Mouse (Mus musculus) gastrocnemius, postnatal 10 days (tissue): Measurements from ENCODE around the gene Cntn5. TPM values are rescaled to one million over a fixed set of nuclear protein-coding genes. Genes with fewer than 3 reads are reported as not detected.

Experiments
- DNase-seq: peaks from one replicate; pipeline ENCODE4 v3.0.0; 2021; ENCODE audit warnings: mixed read lengths
- total RNA-seq, 2 experiments: library from RNA; stranded (reverse); gene quantifications; 2 replicates each; pipeline ENCODE4 v1.2.3; 2021

Cntn5 gene
- total RNA-seq, 2 experiments from 2014 or later = 0.09 to 0.11 TPM

- DNase-seq = no peak
Observed at GRCm38 (mm10) chr9:10447220-10447837, 457.2 kb downstream of the Cntn5 start.

- DNase-seq = no peak
Observed at GRCm38 (mm10) chr9:10412075-10412474, 492.5 kb downstream of the Cntn5 start.

- no peak for DNase-seq
Observed at GRCm38 (mm10) chr9:10400099-10400498, 504.5 kb downstream of the Cntn5 start.

GRCm38 (mm10) chr9:10389863-10390262 lies 514.7 kb downstream of the Cntn5 start:
- no peak for DNase-seq

GRCm38 (mm10) chr9:10384455-10384854 lies 520.1 kb downstream of the Cntn5 start:
- no peak for DNase-seq

GRCm38 (mm10) chr9:10383140-10383539 lies 521.4 kb downstream of the Cntn5 start:
- DNase-seq = no peak

- no peak for DNase-seq
Observed at GRCm38 (mm10) chr9:10381701-10382100, 522.9 kb downstream of the Cntn5 start.

- DNase-seq = no peak
Observed at GRCm38 (mm10) chr9:10376261-10376660, 528.3 kb downstream of the Cntn5 start.

GRCm38 (mm10) chr9:10368971-10369370 lies 535.6 kb downstream of the Cntn5 start:
- DNase-seq = no peak

GRCm38 (mm10) chr9:10368410-10368809 lies 536.2 kb downstream of the Cntn5 start:
- DNase-seq = no peak

- DNase-seq = no peak
Observed at GRCm38 (mm10) chr9:10366246-10366955, 538.2 kb downstream of the Cntn5 start.

GRCm38 (mm10) chr9:10350909-10351655 lies 553.5 kb downstream of the Cntn5 start:
- DNase-seq = no peak

- no peak for DNase-seq
Observed at GRCm38 (mm10) chr9:10348741-10349140, 555.8 kb downstream of the Cntn5 start.

GRCm38 (mm10) chr9:10348222-10348621 lies 556.4 kb downstream of the Cntn5 start:
- DNase-seq = no peak

GRCm38 (mm10) chr9:10340751-10341150 lies 563.8 kb downstream of the Cntn5 start:
- DNase-seq = no peak

- no peak for DNase-seq
Observed at GRCm38 (mm10) chr9:10339716-10340115, 564.9 kb downstream of the Cntn5 start.

GRCm38 (mm10) chr9:10324697-10325368 lies 579.7 kb downstream of the Cntn5 start:
- peak; percentile 31 for DNase-seq

GRCm38 (mm10) chr9:10269342-10269741 lies 635.2 kb downstream of the Cntn5 start:
- DNase-seq = no peak

- no peak for DNase-seq
Observed at GRCm38 (mm10) chr9:10268836-10269235, 635.7 kb downstream of the Cntn5 start.

GRCm38 (mm10) chr9:10265616-10266015 lies 639.0 kb downstream of the Cntn5 start:
- no peak for DNase-seq

GRCm38 (mm10) chr9:10233364-10233763 lies 671.2 kb downstream of the Cntn5 start:
- no peak for DNase-seq

- no peak for DNase-seq
Observed at GRCm38 (mm10) chr9:10232066-10232465, 672.5 kb downstream of the Cntn5 start.

GRCm38 (mm10) chr9:10230973-10231372 lies 673.6 kb downstream of the Cntn5 start:
- no peak for DNase-seq
